Mouse (Mus musculus) kidney, postnatal 0 days (tissue): Measurements from ENCODE around the gene Sap25. TPM values are rescaled to one million over a fixed set of nuclear protein-coding genes. Genes with fewer than 3 reads are reported as not detected.

ENCODE experiments used
- ATAC-seq: fragments of 200-750 bp; cut with Nextera tagmentation; replicated peaks from 2 replicates; pipeline ENCODE4 v1.8.0; 2017; ENCODE audit warnings: low read depth, moderate number of reproducible peaks, moderate TSS enrichment, moderate library complexity; ENCODE audit not compliant: low FRiP score
- DNase-seq: peaks from one replicate; pipeline ENCODE4 v3.0.0-alpha.2; 2016; ENCODE audit warnings: low spot score
- H3K27ac ChIP-seq: fragments of 300-500 bp; sonication (generic); 2 replicates; pipeline ENCODE4 v1.5.1; 2014; ENCODE audit warnings: mild to moderate bottlenecking
- H3K27me3 ChIP-seq: fragments of 300-500 bp; sonication (generic); 2 replicates; pipeline ENCODE4 v1.6.1; 2014; ENCODE audit warnings: low read length, mixed read lengths; ENCODE audit not compliant: insufficient read depth
- H3K36me3 ChIP-seq: fragments of 300-500 bp; sonication (generic); 2 replicates; pipeline ENCODE4 v1.6.1; 2014; ENCODE audit warnings: low read length, mixed read lengths; ENCODE audit not compliant: insufficient read depth
- H3K4me1 ChIP-seq: fragments of 300-500 bp; sonication (generic); replicated peaks from 2 replicates; pipeline ENCODE4 v1.6.1; 2014; ENCODE audit warnings: antibody characterized with exemption, low read length, mixed read lengths; ENCODE audit not compliant: insufficient read depth
- H3K4me2 ChIP-seq: fragments of 300-500 bp; sonication (generic); 2 replicates; pipeline ENCODE4 v1.6.1; 2014; ENCODE audit warnings: mild to moderate bottlenecking, low read length, moderate library complexity, mixed read lengths
- H3K4me3 ChIP-seq: fragments of 300-500 bp; sonication (generic); replicated peaks from 2 replicates; pipeline ENCODE4 v1.5.1; 2014; ENCODE audit warnings: low read depth, low read length
- H3K9ac ChIP-seq: fragments of 300-500 bp; sonication (generic); 2 replicates; pipeline ENCODE4 v1.6.1; 2014; ENCODE audit warnings: low read depth, low read length
- H3K9me3 ChIP-seq: fragments of 300-500 bp; sonication (generic); replicated peaks from 2 replicates; pipeline ENCODE4 v1.6.1; 2016; ENCODE audit warnings: low read length, inconsistent platforms, mixed read lengths
- CTCF ChIP-seq: IDR thresholded peaks from 2 replicates; pipeline ENCODE4 v1.5.1; 2016; ENCODE audit warnings: antibody characterized with exemption, low read depth, mild to moderate bottlenecking, moderate library complexity
- WGBS: fragments of 180-500 bp; shearing (Covaris S2); extraction: QIAGEN DNeasy Blood & Tissue Kit; methylation state at CpG from one replicate; pipeline ENCODE4 v1.1.7; 2014; 5-methylcytosine and 5-hydroxymethylcytosine counted together
- polyA plus RNA-seq: library from polyadenylated mRNA; unstranded; fragments of >200 nt; fragmentation: Nextera tagmentation; extraction: Ambion mirVana; gene quantifications from 2 replicates; pipeline ENCODE4 v1.2.1, GENCODE M21; 2015

The Sap25 gene
- polyA plus RNA-seq, 1 experiment from 2014 or later: 5.3 TPM

DNA sequence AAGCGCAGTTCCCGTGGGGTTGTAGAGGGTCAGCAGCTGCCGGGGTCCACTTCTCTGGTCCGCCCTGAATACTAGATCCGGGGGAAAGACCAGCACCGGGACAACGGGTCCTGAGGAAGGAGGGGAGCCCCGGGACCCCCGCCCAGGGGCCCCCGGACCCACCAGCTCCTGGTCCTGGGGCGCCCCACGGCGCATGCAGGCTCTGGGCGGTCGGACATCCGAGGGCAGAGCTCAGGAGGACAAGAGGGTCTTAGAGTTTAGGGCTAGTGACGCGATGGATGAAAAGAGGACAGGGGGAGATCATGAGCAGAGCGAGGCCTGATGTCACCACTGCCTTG, 40.9 kb upstream of the Sap25 start:
- no peaks in the 10 kb centered on the region for H3K9me3 ChIP-seq
- ATAC-seq (peak; percentile 2; the same call in 1 of the 2 replicates), DNase-seq (no peak)
- no peaks in the 10 kb centered on the region for H3K36me3 ChIP-seq
- H3K4me1 ChIP-seq: peaks cover 10% of the 10 kb centered on the region
- H3K4me3 ChIP-seq: peak overlapping the region; percentile 72
- H3K27me3 ChIP-seq: no peaks in the 10 kb centered on the region
- H3K9ac ChIP-seq: peak overlapping the region; percentile 78
- H3K27ac ChIP-seq: peak overlapping the region; percentile 83
- TF ChIP-seq CTCF: no peak
- WGBS: under 1% methylated on average over 19 of the region's 19 CpGs
- H3K4me2 ChIP-seq: peak overlapping the region; percentile 97

DNA sequence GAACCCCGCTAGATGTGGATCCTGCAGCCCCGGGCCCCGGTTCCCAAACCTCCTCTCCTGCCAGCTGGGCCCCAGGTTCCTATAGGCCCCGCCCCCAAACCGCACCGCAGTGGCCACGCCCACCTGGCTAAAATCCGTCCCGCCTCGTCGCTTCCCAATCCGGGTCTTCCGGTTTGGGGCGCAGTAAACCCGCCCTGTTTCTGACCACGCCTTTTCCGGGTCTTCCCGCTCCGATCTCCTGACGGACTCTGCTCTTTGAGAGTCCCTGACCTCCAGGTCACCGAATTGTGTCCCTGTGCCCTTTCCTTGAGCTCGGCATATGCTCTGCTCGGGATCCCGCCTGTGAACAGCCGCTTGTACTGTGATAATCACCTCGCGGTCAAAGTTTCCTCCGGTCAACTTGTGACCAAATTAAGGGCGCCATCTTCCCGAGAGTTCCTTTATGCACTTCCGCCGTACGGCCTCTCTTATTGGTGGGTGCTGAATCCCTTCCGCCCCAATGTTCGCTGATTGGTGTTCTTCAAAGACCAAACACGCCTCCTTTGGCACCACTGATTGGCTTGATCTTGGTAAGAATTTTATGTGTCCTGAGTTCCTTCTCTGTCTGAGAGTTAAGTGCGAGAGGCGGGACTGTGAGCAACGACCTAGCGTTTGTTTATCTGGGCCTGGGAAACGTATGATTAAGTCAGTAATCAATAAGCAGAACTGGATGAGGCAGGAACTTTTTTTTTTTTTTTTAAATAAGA, 40.3 kb upstream of the Sap25 start, which contains the start of gene Mospd3:
TSS of gene Mospd3 (minus strand) at position 440 of the 746 bp plus-strand sequence.
- Histone ChIP-seq H3K4me3 (peak within 1 kb of the TSS; percentile 72), H3K36me3 (no peaks in the 10 kb centered on the region), H3K4me2 (peak within 1 kb of the TSS; percentile 97), H3K27ac (peak within 1 kb of the TSS; percentile 83), H3K4me1 (peaks cover 10% of the 10 kb centered on the region), H3K27me3 (no peaks in the 10 kb centered on the region), H3K9ac (peak within 1 kb of the TSS; percentile 78), H3K9me3 (no peaks in the 10 kb centered on the region)
- TF ChIP-seq CTCF: no peak; the same call in 1 of the 2 replicates
- under 1% methylated on average over 41 of the region's 41 CpGs for WGBS
- peak; percentile 100 for DNase-seq
- ATAC-seq: peak; percentile 93

DNA sequence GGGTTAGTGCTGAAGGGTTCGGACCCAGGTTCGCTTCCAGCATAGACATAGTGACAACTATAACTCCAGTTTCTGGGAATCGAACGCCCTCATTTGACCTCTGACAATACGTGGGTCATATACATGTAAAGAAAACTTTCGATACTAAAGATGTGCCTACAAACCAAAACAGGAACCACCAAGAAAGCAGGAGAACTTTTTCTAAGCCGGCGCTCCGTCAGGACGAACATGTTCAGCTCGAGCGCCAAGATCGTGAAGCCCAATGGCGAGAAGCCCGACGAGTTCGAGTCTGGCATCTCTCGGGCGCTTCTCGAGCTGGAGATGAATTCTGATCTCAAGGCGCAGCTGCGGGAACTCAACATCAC, 39.8 kb upstream of the Sap25 start:
- H3K4me2 ChIP-seq: peak overlapping the region; percentile 65
- WGBS: under 1% methylated on average over 22 of the region's 22 CpGs
- H3K4me1 ChIP-seq: peaks cover 10% of the 10 kb centered on the region
- ATAC-seq (no peak), DNase-seq (no peak)
- H3K27ac ChIP-seq: peak overlapping the region; percentile 83; the same call in 1 of the 2 replicates
- no peaks in the 10 kb centered on the region for H3K27me3 ChIP-seq
- H3K9ac ChIP-seq: peak overlapping the region; percentile 57
- no peaks in the 10 kb centered on the region for H3K9me3 ChIP-seq
- no peak for TF ChIP-seq CTCF
- no peaks in the 10 kb centered on the region for H3K36me3 ChIP-seq
- peak overlapping the region; percentile 72 for H3K4me3 ChIP-seq

- Histone ChIP-seq H3K4me2 (peak overlapping the region; percentile 46), H3K4me1 (peaks cover 21% of the 10 kb centered on the region), H3K27me3 (no peaks in the 10 kb centered on the region), H3K9ac (0 out of 2 replicates have a peak overlapping the region, but pooled peaks have one; percentile 40), H3K27ac (no peak overlapping the region), H3K36me3 (no peaks in the 10 kb centered on the region), H3K4me3 (0 out of 2 replicates have a peak overlapping the region, but pooled peaks have one; percentile 7), H3K9me3 (no peaks in the 10 kb centered on the region)
- no peak for ATAC-seq
- TF ChIP-seq CTCF: no peak
- DNase-seq: no peak
- 22% methylated on average over 26 of the region's 26 CpGs for WGBS
Observed at GRCm38 (mm10) chr5:137607860-137608653, 33.1 kb upstream of the Sap25 start.

DNA sequence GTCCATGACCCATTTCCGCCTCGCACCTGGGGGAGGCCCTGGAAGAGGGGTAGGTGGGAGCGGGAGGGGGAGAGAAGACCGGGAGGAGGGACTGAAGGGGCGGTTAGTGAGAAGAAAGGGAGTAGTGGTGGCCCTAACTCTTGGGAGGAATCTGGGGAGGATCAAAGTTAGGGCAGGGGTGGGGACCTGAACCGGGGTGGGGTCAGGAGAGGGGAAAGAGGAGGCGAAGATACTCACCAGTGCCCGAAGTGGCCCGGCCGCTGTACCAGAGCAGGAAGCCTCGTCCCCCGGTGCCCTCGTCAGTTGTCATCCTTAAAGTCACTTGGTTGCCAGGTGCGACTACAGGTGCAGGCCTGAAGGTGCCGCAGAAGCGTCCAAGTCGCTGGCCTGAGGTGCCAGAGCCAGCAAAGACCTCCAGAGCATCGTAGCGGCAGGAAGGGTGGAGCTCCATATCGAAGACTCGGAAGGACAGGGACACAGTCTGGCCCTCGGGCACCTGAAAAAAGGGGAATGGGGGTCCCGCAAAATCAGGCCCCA, 32.4 kb upstream of the Sap25 start:
- 0 out of 2 replicates have a peak overlapping the region, but pooled peaks have one; percentile 40 for H3K9ac ChIP-seq
- DNase-seq (no peak), ATAC-seq (no peak)
- H3K27me3 ChIP-seq: no peaks in the 10 kb centered on the region
- H3K36me3 ChIP-seq: no peaks in the 10 kb centered on the region
- peak; percentile 17; the same call in 1 of the 2 replicates for TF ChIP-seq CTCF
- no peak overlapping the region for H3K27ac ChIP-seq
- H3K4me3 ChIP-seq: 0 out of 2 replicates have a peak overlapping the region, but pooled peaks have one; percentile 7
- peak overlapping the region; percentile 46 for H3K4me2 ChIP-seq
- H3K4me1 ChIP-seq: peaks cover 22% of the 10 kb centered on the region
- 18% methylated on average over 23 of the region's 23 CpGs for WGBS
- no peaks in the 10 kb centered on the region for H3K9me3 ChIP-seq

GRCm38 (mm10) chr5:137609292-137609691, 31.8 kb upstream of the Sap25 start:
- Histone ChIP-seq H3K27me3 (no peaks in the 10 kb centered on the region), H3K4me3 (no peak overlapping the region), H3K9me3 (no peaks in the 10 kb centered on the region), H3K4me1 (peaks cover 23% of the 10 kb centered on the region), H3K4me2 (peak overlapping the region; percentile 46; the same call in 1 of the 2 replicates), H3K36me3 (no peaks in the 10 kb centered on the region), H3K9ac (no peak overlapping the region), H3K27ac (no peak overlapping the region)
- no peak for DNase-seq
- ATAC-seq: no peak
- no peak for TF ChIP-seq CTCF
- WGBS: 62% methylated on average over 3 of the region's 3 CpGs
